Comparison of ENCODE assay signal across 7 mouse cellular contexts in genomic region chr11:104607491-104608245, GRCm38 (mm10). TPM values are rescaled to one million over a fixed set of nuclear protein-coding genes. Genes with fewer than 3 reads are reported as not detected.
DNase-seq lines count a peak whose midpoint lies in the region; ATAC-seq and TF ChIP-seq lines count a peak whose summit lies in the region.

Gene Itgb3, plus strand, starts transcription at chr11:104608000.

- ATAC-seq in intestine, embryonic 14.5 days (replicated peaks; ENCODE audit: low FRiP score, low TSS enrichment, low read depth): peak; percentile 86
- ATAC-seq in limb, embryonic 12.5 days (ENCODE audit: insufficient number of reproducible peaks, insufficient read depth, low FRiP score, low TSS enrichment, low read depth): peak; percentile 85
- peak; percentile 92 for ATAC-seq in midbrain, embryonic 12.5 days (ENCODE audit: low FRiP score, low read depth)

- intact Hi-C loops in gastrocnemius, postnatal 36 days (cut with DNase I): loop anchor here (1.0 kb wide), 1 partner anchor 16 kb away; no protein-coding TSS in a partner anchor

- H3K9ac ChIP-seq in intestine, embryonic 14.5 days (ENCODE audit: low read length): peak within 1 kb of the TSS; percentile 56
- peak within 1 kb of the TSS; percentile 62 for H3K9ac ChIP-seq in limb, embryonic 12.5 days (replicated peaks)
- H3K9ac ChIP-seq in midbrain, embryonic 12.5 days (replicated peaks): peak within 1 kb of the TSS; percentile 58

- no peaks in the 10 kb centered on the region for H3K4me1 ChIP-seq in cortical plate, adult 2 months (ENCODE audit: control insufficient read depth, insufficient read depth, low read length)
- H3K4me1 ChIP-seq in intestine, embryonic 14.5 days (replicated peaks; ENCODE audit: control insufficient read depth, insufficient read depth, low read length): 0 out of 2 replicates have a peak, but pooled peaks cover 6% of the 10 kb centered on the region
- H3K4me1 ChIP-seq in limb, embryonic 12.5 days (replicated peaks): peaks cover 7% of the 10 kb centered on the region
- peaks cover 10% of the 10 kb centered on the region for H3K4me1 ChIP-seq in midbrain, embryonic 12.5 days

- no peak for TF ChIP-seq POLR2A in cortical plate, adult 2 months (IDR thresholded peaks at IDR 0.05; ENCODE audit: extremely low read depth, insufficient read depth, low read length)

- H3K36me3 ChIP-seq in intestine, embryonic 14.5 days (ENCODE audit: control insufficient read depth, insufficient read depth, low read length): no peaks in the 10 kb centered on the region
- no peaks in the 10 kb centered on the region for H3K36me3 ChIP-seq in limb, embryonic 12.5 days
- H3K36me3 ChIP-seq in midbrain, embryonic 12.5 days: no peaks in the 10 kb centered on the region

- H3K4me2 ChIP-seq in intestine, embryonic 14.5 days (ENCODE audit: low read length): peak within 1 kb of the TSS; percentile 82
- peak within 1 kb of the TSS; percentile 94 for H3K4me2 ChIP-seq in limb, embryonic 12.5 days
- H3K4me2 ChIP-seq in midbrain, embryonic 12.5 days (replicated peaks): peak within 1 kb of the TSS; percentile 95

- no peak within 1 kb of the TSS for H3K27ac ChIP-seq in cortical plate, adult 2 months (ENCODE audit: insufficient read depth, low read length)
- peak within 1 kb of the TSS; percentile 18; the same call in 1 of the 2 replicates for H3K27ac ChIP-seq in intestine, embryonic 14.5 days (ENCODE audit: low read depth)
- no peak within 1 kb of the TSS for H3K27ac ChIP-seq in limb, embryonic 12.5 days
- H3K27ac ChIP-seq in midbrain, embryonic 12.5 days (replicated peaks): no peak within 1 kb of the TSS

- under 1% methylated on average over 44 of the region's 51 CpGs for WGBS in intestine, embryonic 14.5 days
- under 1% methylated on average over 43 of the region's 51 CpGs for WGBS in limb, embryonic 12.5 days
- 2% methylated on average over 48 of the region's 51 CpGs for WGBS in midbrain, embryonic 12.5 days

- H3K4me3 ChIP-seq in cortical plate, adult 2 months (ENCODE audit: insufficient read depth, low read length): peak within 1 kb of the TSS; percentile 65
- peak within 1 kb of the TSS; percentile 50 for H3K4me3 ChIP-seq in intestine, embryonic 14.5 days (ENCODE audit: low read depth, low read length)
- H3K4me3 ChIP-seq in limb, embryonic 12.5 days (replicated peaks): peak within 1 kb of the TSS; percentile 53
- H3K4me3 ChIP-seq in midbrain, embryonic 12.5 days: peak within 1 kb of the TSS; percentile 50

- H3K27me3 ChIP-seq in intestine, embryonic 14.5 days (replicated peaks; ENCODE audit: control insufficient read depth, insufficient read depth, low read length): 0 out of 2 replicates have a peak, but pooled peaks cover 3% of the 10 kb centered on the region
- H3K27me3 ChIP-seq in limb, embryonic 12.5 days: peaks cover 57% of the 10 kb centered on the region
- peaks cover 56% of the 10 kb centered on the region for H3K27me3 ChIP-seq in midbrain, embryonic 12.5 days

- TF ChIP-seq CTCF in cortical plate, adult 2 months (IDR thresholded peaks at IDR 0.05; ENCODE audit: extremely low read depth, insufficient read depth, low read length): no peak

- DNase-seq in adipocyte (ENCODE audit: low spot score): peak; percentile 37
- DNase-seq in gastrocnemius, postnatal 36 days: peak; percentile 36 to 54
- peak; percentile 89 for DNase-seq in intestine, embryonic 14.5 days (ENCODE audit: low spot score)
- peak; percentile 49 for DNase-seq in spleen, adult 12 weeks (ENCODE audit: low spot score)

- no peaks in the 10 kb centered on the region for H3K9me3 ChIP-seq in intestine, embryonic 14.5 days (ENCODE audit: control insufficient read depth, low read length)
- H3K9me3 ChIP-seq in limb, embryonic 12.5 days: no peaks in the 10 kb centered on the region
- H3K9me3 ChIP-seq in midbrain, embryonic 12.5 days: no peaks in the 10 kb centered on the region

RNA-seq across cellular contexts. Expression of gene Itgb3, which starts in this region (rescaled TPM):
- polyA plus RNA-seq in cortical plate, adult 2 months (2012; rRNA removed): 2.4 and 2.5 TPM in 2 replicates
- total RNA-seq in gastrocnemius, postnatal 36 days (2021): under 1 TPM; 0.66 to 0.76 TPM
- 3.3 and 3.8 TPM in 2 replicates for polyA plus RNA-seq in intestine, embryonic 14.5 days (2014; fragmentation: Nextera tagmentation; extraction: Ambion mirVana)
- 2.9 and 3.7 TPM in 2 replicates for polyA plus RNA-seq in limb, embryonic 12.5 days (2016; fragmentation: Nextera tagmentation; extraction: Ambion mirVana)
- polyA plus RNA-seq in midbrain, embryonic 12.5 days (2016; fragmentation: Nextera tagmentation; extraction: Ambion mirVana): 2.2 and 2.8 TPM in 2 replicates

Comparison
In these comparisons a context has a peak if more than half of its experiments do, and no peak if none do; other contexts are left out.
1. Peak in DNase-seq in gastrocnemius, postnatal 36 days; RNA of the gene not detected or under 1 TPM.
2. DNase-seq: peak in every context shown above with its lines; median percentile 89 in intestine, embryonic 14.5 days; 49 in spleen, adult 12 weeks; 45 in gastrocnemius, postnatal 36 days; 37 in adipocyte.